Mouse (Mus musculus) G1E (cell line): ENCODE results near the gene Larp4.

ENCODE experiments used
- CTCF ChIP-seq: IDR thresholded peaks from 2 replicates; pipeline ENCODE4 v1.5.1; 2012; ENCODE audit warnings: low read depth, low read length, inconsistent platforms, mixed read lengths
- GATA1 ChIP-seq: IDR thresholded peaks from 2 replicates; pipeline ENCODE4 v1.6.1; 2012; ENCODE audit warnings: borderline replicate concordance, low read length, inconsistent platforms, mixed read lengths

- TF ChIP-seq CTCF (no peak), GATA1 (no peak)
Measured at GRCm38 (mm10) chr15:100029900-100030299, 60.0 kb downstream of the Larp4 start.
